Mouse (Mus musculus) c-Kit-negative CD71-positive TER-119-positive erythroid progenitor cells, embryonic 14.5 days (primary cell): ENCODE data around the gene Entpd5.

Experiments used
- DNase-seq: peaks from one replicate; pipeline ENCODE4 v3.0.0-alpha.2; 2013; ENCODE audit warnings: low read depth, low spot score

Entpd5 gene

DNA sequence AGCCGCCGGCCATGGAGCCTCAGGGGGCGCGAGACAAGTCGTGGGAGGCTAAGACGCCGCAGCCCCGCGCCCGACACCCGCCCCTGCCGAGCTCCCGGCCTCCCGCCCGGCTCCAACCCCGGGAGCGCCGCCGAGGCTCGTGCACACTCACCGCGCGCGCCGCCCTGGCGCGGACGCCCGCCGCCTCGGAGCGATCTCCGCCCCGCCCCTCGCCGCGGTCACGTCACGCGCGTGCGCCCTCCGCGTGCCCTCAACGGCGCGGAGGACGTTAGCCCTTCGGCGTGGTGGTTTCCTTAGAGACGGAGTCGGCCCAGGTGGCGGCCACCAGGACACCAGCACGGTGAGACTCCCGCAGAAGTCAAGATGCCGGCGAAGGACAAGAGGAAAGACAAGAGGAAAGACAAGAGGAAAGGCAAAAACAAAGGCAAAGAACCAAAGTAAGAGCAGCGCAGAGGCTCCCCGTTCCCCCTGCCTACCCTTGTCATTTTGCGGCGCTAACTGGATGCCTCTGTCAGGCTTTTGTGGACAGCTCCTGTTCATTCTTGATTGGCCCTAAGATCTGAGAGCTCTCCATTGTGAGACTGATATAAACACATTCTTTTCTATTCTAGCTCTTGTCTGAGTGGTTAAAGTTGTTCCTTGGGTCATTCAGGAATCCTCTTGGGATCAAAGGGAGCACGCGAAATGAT lies at the start of gene Entpd5, which contains the start of gene Bbof1:
Gene Entpd5, minus strand, starts transcription at position 211 of the 689 bp plus-strand sequence.
Gene Bbof1, plus strand, starts transcription at position 253 of the 689 bp plus-strand sequence.
- peak; percentile 73 for DNase-seq

GRCm38 (mm10) chr12:84456911-84457310 lies 48.1 kb upstream of the Entpd5 start:
- no peak for DNase-seq

GRCm38 (mm10) chr12:84451801-84452200 lies 43.0 kb upstream of the Entpd5 start:
- DNase-seq, result no peak

DNA sequence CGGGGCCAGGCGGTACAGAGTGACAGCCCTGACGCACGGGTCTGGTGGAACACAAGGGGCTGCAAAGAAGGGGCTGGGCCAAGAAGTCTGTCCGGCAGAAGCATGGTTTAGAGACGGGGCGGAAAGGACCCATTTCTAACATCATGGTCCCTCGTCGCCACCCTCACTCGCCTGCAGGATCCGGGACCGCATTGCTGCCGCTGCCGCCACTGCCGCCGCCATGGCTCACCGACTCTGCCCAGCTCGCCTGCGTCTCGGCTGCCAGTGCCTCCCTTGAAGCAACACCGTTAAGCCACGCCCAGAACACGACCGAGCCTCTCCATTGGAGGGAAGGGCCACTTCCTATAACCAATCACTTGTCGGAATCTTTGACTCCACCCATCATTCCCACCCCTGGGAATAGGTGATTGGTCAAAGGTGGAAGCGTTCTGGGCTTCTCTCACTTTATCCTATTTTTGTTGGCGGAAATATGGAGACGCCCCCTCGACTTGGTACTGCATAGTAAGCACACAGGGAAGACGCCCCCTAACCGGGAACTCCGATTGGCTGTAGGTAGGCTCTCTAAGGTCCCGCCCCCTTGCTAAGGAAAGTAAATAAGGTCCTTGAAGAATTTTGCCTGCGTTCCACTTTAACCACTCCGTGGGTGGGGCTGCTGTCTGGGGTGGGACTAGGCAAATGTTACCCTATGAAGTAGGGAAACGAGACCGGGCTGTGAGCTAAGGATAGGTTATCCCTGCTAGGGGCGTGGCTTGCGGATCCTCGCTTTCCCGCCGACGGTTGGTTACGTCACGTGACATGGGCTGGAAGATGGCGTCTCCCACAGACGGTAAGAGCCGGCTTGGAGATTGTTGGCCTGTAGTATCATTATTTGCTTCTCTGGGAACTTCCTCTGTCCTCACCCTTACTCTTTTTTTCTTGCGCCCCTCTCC lies 42.2 kb upstream of the Entpd5 start, which contains the start of the genes Aldh6a1 and Lin52:
Gene Aldh6a1, minus strand, starts transcription at position 287 of the 929 bp plus-strand sequence.
Gene Lin52, plus strand, starts transcription at position 705 of the 929 bp plus-strand sequence.
- DNase-seq, result peak; percentile 99

DNA sequence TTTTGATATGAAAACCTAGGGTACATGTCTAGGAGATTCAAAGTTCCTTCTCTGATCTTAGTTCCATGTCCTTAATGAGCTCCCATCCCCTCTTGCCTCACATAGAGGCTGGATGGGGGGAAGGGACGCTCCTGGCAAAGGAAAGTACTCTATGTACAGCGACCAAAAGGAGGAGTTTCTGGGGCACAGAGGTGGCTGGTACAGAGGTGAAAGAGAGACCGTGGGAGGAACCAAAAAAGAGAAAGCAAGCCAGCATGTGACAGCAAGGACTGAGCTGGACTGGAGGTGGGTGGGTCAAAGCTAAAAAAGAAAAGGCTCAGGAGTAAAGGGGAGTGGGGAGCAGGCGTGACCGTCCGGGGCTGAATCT lies 41.5 kb upstream of the Entpd5 start:
- DNase-seq, result no peak

DNA sequence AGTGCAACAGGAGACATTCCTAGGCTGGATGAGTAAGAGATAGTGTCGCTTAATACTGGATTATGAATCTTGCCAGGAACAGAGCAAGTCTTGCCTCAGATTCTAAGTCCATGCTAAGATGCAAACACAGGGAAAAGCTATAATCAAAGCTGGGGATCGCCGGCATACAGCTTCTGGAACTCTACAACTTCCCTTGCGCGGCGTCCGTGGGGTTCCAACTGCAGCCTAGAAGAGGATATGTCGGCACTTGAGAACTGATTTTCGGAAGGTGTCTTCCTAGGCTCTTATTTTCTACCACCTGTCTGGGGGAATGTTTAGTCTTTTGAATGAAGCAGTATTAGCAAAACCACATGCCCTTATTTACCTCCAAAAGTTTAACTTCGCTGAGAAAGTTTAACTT lies 41.1 kb upstream of the Entpd5 start:
- no peak for DNase-seq

DNA sequence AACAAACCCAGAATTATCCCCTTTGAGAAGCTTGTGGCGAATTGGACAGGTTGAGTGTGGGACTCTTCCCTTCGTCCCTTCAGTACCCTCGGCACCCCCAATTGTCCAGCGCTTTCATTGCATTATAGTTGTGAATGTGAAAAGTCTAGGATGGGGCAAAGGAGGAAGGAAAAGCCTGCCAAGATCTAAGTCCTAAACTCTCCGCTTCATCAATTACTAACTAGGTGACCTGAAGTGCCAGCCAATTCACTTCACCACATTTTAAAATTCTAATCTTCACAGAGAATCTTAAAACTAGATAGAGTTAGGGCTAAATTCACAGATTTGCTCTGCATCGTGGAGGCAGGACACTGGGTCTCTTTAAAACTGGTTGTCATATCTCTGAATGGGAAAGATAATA lies 39.4 kb upstream of the Entpd5 start:
- DNase-seq, result no peak

- DNase-seq, result no peak
These were observed 38.6 kb upstream of the Entpd5 start for GRCm38 (mm10) chr12:84447386-84447785.

DNA sequence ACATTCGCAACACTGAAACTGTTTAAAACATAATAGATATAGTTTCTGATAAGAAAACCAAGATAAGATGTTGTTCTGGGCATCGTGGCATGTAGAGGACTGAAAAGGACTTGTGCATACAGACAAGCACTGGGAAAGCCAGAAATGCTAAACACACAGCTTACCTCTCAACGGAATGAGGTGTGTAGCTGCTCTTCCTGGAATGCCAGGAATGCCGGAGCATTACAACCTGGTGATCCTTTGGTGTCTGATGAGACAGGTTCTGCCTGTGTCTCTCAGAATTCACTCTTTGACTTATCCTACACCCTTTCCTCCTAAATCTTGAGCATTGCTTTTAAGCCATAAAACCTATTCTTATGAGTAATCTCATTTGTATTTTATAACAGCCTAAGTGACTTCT lies 33.7 kb upstream of the Entpd5 start:
- DNase-seq, result no peak

DNA sequence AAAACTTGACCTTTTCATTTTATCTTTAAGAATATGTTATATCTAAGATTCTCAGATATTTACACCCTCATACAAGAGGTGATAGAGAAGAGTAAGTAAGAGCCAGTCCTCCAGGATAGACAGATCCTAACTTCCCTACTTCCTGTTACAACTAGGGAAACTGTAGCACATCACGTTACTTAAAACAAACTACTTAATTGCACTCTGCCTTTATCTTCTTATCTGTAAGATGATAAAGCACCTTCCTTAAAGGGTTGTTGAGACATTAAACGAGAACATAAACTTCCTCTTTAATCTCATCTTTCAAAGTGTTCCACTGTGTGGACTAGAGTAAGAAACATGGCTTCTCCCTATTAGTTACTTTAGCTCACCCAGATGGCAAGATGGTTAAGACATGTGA lies 29.9 kb upstream of the Entpd5 start:
- no peak for DNase-seq

GRCm38 (mm10) chr12:84429825-84430224 lies 21.0 kb upstream of the Entpd5 start:
- DNase-seq, result no peak

GRCm38 (mm10) chr12:84423990-84424389 lies 15.2 kb upstream of the Entpd5 start:
- no peak for DNase-seq

- no peak for DNase-seq
These were observed 8.7 kb upstream of the Entpd5 start for GRCm38 (mm10) chr12:84417605-84417922.

- peak; percentile 82 for DNase-seq
These were observed 8.2 kb upstream of the Entpd5 start, which contains the start of gene Rnf113a2 for GRCm38 (mm10) chr12:84416834-84417604. Gene Rnf113a2 (plus strand): TSS chr12:84417196.

DNA sequence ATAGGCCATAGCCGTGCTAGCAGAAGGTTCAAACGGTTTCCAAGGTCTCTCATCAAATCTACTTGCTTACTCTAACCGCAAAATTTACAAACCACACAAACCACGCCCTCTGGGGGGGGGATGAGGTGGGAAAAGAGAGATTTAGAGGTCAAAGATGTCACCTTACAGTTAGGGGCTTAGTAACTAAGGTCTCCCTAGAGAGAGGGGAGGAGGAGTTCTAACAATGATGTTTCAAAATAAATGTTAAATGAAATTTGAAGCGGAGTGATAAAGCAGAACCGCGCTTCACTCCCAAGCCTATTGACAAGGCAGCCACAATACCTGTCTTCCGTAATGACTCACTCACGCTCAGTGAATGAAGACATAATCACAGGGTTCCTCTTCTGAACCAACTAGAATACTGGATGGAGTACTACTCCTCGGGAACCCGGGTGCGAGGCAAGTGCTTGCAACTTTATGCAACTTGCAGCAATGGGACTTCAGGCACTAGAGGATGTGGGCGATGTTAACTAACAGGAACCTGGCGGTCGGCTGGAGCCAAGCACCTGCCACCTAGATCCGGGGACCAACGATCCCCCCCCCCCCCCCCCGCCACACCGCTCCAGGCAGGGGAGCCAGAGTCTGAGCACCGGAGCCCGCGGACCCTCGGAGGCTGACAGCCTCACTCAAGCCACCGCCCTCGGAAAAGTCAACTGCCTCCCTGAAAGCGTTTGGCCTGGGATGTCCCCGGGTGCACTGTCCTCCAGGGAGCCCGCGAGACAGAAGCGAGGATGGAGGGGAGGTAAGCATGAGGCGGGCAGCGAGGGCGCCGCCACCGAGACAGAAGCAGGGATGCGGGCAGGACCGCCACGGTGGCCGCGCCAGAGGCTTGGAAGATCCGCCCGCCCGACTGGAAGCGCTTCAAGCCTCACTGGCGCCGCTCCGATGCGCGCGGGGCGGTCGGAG lies 683 bp downstream of the Entpd5 start:
- DNase-seq, result peak; percentile 41

DNA sequence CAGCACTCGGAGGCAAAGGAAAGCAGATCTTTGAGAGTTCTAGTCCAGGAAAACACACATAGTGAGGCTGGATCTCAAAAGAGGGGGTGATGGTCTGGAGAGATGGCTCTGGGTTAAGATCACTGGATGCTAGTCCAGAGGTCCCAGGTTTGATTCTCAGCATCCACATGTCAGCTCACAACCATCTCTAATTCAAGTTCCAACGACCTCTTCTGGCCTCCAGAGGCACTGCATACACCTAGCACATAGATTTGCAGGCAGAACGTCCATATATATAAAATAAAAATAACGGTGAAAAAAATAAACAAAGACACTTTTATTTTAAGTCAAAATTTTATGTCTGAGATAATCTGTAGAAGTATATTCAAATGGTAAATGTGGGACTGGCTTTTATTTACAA lies 1.6 kb downstream of the Entpd5 start:
- DNase-seq, result no peak

GRCm38 (mm10) chr12:84404541-84404940 lies 4.3 kb downstream of the Entpd5 start:
- DNase-seq, result no peak

DNA sequence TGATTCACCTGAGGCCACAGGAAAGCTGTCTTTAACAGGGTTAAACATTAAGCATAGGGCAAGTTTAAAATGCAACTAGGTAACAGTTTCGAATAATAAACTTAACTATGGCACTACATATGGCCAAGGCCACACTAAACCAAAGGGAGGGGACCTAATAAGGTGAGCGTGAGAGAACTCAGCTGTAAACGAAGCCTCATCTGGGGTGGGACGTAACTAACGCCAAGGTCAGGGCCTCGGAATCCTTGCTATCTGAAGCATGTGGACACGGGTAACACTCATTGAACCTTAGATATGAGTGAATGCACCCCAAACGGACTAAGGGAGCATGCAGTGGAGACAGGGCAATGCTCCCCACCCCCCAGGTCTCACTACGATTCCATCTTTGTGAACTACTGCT lies 5.9 kb downstream of the Entpd5 start:
- DNase-seq, result no peak

DNA sequence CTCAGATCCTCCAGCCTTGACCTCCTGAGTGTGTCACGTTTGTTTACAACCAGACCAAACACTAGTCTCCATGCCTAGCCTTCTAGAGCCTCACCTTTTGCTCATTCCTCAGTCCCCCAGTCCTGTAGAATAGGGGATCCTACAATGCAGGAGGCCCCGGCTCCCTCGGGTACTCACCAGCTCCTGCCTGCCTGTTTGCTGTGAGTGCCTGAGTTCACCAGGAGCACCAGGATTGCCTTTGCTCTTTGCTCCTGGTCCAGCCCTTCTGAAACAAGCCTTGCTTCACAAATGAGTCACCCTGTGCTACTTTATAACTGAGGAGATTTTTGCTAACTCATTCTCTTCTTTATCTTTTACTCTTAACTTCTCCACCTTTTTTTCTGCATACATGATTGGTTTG lies 8.2 kb downstream of the Entpd5 start:
- DNase-seq, result no peak

- DNase-seq, result no peak
These were observed 8.8 kb downstream of the Entpd5 start for GRCm38 (mm10) chr12:84400068-84400467.

GRCm38 (mm10) chr12:84399663-84400062 lies 9.2 kb downstream of the Entpd5 start:
- DNase-seq, result no peak
